Mouse (Mus musculus) skeletal muscle tissue, adult 2 months (tissue): ENCODE results near the gene Fam57b.

Experiments
- DNase-seq: peaks from one replicate; pipeline ENCODE4 v3.0.0-alpha.2; 2012; ENCODE audit warnings: low read depth, low spot score

Gene Fam57b

GRCm38 (mm10) chr7:126823940-126824339, 26.5 kb downstream of the Fam57b start:
- DNase-seq: no peak

- no peak for DNase-seq
Observed at GRCm38 (mm10) chr7:126825403-126825802, 27.9 kb downstream of the Fam57b start.

- DNase-seq: no peak
Observed at GRCm38 (mm10) chr7:126825952-126826351, 28.5 kb downstream of the Fam57b start.

DNA sequence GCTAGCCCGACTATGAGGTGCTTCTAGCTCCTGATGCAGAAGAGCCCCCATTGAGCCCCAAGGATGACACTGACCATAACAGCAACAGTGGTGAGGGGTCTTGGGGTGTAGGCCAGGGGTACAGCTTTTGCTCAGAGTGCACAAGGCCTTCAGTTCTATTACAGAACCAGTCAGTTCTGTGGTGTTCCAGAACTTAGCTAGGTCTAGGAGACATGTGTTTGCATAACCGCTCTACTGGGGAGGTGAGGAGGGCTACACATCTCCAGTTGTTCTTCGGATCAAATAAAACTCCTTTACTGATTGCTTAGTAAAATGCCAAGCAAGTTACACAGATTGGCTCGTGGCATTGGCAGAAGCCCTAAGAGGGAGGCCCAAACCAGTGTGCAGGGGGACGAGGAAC, 34.1 kb downstream of the Fam57b start, which contains the start of gene 4930451I11Rik:
TSS of gene 4930451I11Rik (minus strand) at position 101 of the 400 bp plus-strand sequence.
- no peak for DNase-seq

DNA sequence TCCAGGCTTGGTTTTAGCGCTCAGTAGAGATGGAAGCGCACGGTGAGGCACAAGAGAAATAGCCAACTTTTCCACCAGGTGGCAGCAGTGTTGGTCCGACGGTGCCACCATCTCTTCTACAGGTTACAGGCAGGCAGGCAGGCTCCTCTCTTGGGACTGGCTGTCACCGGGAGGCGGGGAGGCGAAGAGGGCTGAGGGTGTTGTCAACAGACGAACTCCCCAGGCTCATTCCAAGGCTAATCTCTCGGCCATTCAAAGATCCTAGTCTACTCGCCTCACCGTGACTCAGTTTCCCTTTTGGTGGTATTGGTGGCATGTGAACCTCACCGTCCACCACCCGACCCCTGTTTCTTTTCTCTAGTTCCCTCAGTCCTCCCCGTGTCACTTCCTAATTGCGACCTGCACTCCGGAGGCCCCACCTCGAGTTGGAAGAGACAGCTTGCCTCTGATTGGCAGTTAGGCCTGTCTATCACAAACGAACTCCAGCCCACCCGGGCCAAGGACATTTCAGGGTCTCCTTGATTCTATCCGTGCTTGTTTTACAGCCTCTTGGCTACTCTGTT, 34.6 kb downstream of the Fam57b start:
- peak; percentile 58 for DNase-seq

- DNase-seq: peak; percentile 51
Observed at GRCm38 (mm10) chr7:126833294-126833693, 35.8 kb downstream of the Fam57b start.

DNA sequence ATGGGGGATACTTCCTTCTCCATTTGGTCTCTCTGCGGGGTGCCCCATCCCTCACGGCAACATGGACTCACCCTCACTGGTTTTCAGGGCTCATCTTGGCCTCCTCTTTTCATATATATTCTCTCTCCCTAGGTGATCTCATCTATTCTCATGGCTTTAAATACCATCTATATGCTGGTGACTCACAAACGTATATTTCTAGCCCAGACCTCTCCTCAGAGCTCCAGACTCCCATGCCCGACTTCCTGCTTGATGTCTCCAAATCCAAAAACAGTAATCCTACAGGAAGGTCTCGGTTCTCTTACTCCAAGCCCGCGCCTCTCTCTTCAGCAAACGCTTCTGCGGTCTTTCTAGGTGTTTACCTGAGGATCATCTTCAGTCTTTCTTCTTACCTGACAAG, 45.8 kb downstream of the Fam57b start:
- no peak for DNase-seq

DNA sequence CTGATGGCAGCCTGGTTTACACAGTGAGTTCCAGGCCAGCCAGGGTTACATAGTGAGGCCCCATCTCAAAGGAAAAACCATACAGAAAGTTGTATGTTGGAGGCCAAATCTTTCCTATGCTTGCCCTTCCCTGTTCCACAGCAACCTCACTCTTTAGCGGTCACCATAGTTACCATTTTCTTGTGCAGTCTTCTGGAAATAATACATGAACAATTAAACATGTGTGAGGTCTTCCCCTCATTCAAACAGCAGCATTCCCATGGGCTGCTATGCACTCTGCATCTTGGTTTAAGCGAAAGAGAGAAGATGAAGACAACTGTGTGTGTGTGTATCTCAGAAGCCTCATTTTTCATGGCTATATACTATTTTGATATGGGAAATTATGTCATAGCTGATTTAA, 48.0 kb downstream of the Fam57b start:
- no peak for DNase-seq

DNA sequence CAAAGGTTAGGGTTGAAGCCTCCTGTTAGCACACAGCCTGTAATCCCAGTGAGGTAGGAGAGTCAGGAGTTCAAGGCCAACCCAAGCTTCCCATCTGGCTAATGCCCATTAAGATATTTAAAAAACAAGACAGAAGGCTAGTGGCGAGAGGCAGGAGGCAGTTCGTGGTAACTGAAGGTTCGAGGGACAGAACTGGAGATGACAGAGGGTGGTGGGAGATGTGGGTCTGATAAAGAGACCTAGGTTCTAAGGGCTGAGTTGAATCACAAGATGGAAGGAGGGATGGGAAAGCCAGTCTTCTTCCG, 49.6 kb downstream of the Fam57b start, which contains the start of gene Doc2a:
TSS of gene Doc2a (plus strand) at position 301 of the 305 bp plus-strand sequence.
- DNase-seq: no peak

GRCm38 (mm10) chr7:126847421-126848398, 50.2 kb downstream of the Fam57b start:
- DNase-seq: no peak

- DNase-seq: no peak
Observed at GRCm38 (mm10) chr7:126848794-126849193, 51.3 kb downstream of the Fam57b start.

GRCm38 (mm10) chr7:126850161-126850560, 52.7 kb downstream of the Fam57b start:
- no peak for DNase-seq

DNA sequence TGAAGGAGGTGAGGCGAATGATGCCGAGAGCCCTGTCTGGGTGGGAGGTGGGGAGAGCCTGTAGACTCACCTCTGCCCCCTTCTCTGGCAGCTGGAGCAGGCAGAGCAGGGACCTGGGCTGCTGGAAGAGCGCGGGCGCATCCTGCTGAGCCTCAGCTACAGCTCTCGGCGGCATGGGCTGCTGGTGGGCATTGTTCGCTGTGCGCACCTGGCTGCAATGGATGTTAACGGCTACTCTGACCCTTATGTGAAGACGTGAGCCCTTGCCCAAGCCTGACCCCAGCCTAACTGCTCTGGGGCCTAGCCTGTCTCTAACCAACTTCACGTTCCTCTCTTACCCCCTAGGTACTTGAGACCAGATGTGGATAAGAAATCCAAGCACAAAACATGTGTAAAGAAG, 53.7 kb downstream of the Fam57b start:
- no peak for DNase-seq

DNA sequence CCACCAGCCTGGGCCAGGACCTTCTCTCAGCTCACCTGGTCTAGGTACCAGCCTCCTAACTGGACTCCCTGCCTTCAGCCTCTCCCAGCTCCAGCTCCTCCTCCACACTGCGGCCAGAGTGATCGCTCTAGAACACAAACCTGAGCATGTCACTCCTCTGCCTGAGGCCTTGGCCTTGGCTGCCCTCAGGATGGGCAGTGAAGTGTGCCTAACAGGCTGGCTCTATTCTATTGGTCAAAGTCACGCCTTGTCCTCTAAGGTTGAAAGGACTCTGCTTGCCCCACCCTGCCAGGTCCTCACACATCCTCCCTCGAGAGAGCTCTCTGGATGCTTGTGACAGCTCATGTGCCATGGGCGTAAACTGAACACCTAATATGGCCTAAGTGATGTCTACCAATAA, 56.0 kb downstream of the Fam57b start:
- DNase-seq: no peak

GRCm38 (mm10) chr7:126855641-126856040, 58.2 kb downstream of the Fam57b start:
- no peak for DNase-seq

GRCm38 (mm10) chr7:126856741-126857420, 59.4 kb downstream of the Fam57b start:
- no peak for DNase-seq

DNA sequence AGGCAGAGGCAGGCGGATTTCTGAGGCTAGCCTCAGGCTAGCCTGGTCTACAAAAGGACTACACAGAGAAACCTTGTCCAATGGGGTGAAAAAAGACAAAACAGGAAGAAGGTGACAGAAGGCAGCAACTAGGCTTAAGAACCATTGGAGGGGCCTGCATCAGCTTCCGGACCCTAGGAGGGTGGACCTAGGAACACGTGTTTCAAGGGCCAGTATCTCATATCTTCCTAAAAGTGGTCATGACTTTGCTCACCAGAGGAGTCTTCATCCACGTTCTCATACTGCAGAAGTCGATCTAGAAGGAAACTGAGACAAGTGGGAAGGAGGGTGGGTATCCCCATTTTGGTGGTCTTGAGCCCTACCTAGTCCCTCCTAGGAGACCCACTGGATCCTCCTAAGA, 63.5 kb downstream of the Fam57b start:
- no peak for DNase-seq

DNA sequence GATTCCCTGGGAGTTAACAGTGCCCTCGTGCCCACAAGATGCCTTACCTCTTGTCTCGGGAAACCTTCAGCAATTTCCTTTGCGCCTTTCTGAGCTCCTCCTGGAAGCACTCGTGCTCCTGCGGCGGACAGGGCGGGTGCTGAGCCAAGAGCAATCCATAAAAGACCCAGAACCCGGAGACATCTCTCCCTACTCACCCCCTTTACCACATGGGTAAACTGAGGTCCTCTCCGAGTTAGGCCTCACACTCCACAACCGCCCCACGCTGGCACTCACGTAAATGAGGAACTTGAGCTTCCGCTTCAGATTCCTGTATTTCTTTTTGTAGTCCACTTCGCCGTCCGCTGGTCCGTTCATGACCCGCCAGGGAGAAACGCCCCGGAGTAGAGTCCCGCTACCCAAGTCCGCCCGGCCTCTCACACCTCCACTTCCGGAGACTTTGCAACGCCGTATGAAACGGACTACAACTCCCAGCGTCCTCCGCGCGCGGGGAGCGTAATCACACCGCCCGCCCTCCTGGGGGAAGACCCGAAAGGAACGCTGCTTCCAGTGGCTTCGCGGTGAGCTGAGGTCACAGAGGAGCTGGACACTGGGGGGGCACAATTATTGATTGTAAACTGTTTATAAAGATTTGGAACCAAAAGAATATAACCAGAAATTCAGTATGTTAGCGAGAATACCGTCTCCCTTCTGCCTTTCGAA, 64.1 kb downstream of the Fam57b start, which contains the start of gene Hirip3:
TSS of gene Hirip3 (plus strand) at position 544 of the 702 bp plus-strand sequence.
- DNase-seq: peak; percentile 88

GRCm38 (mm10) chr7:126862147-126862784, 64.8 kb downstream of the Fam57b start, which contains the start of gene Ino80e:
Gene Ino80e (minus strand): TSS chr7:126862377.
- peak; percentile 90 for DNase-seq

DNA sequence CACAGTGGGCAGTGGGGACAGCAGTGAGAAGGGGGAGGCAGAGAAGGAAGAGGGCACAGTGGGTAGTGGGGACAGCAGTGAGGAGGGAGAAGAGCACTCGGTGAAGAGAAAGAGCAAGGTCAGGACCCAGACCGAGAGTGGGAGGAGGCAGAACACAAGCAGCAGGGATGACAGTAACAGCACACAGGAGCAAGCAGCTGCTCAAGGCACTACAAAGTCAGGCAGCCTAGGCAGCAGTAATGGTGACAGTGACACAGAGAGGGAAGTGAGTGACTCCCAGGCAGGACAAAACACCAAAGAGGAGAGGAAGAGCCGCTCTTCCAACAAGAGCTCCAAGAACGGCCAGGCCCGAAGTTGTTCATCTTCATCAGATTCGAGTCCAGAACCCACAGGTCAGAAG, 66.3 kb downstream of the Fam57b start:
- DNase-seq: no peak

DNA sequence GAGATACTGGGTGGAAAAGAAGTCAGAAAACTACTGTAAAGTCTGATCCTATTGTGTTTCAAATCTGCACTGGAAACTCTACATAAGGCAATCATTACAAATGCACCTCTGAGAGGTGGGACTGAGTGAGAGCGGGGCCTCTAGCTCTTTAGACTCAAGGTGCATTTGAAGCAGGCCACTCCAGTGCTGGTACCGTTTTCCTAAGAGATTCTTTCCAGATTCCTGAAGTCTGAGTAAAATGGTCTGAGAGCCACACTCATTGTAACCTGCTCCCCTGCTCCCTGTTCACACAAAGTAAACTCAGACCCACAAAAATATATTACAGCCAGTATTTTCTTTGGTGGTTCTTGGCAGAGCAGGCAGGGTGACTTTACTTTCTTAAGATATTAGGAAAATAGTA, 70.1 kb downstream of the Fam57b start:
- DNase-seq: no peak
